Mouse (Mus musculus): ENCODE data around the gene Rexo5. TPM values are rescaled to one million over a fixed set of nuclear protein-coding genes. Genes with fewer than 3 reads are reported as not detected.

Gene Rexo5
- polyA plus RNA-seq, 1 experiment from 2014 or later = 9.2 TPM

GRCm38 (mm10) chr7:119789024-119789423 is 4.8 kb upstream of the Rexo5 start:
- TF ChIP-seq EP300 (IDR thresholded peaks at IDR 0.05) = no peak
- TF ChIP-seq CTCF (IDR thresholded peaks at IDR 0.05) = no peak
- WGBS = 87% methylated on average over 3 of the region's 3 CpGs
- H3K4me2 ChIP-seq (replicated peaks; ENCODE audit: low read depth, low read length) = no peak overlapping the region

GRCm38 (mm10) chr7:119794251-119794638 is 439 bp downstream of the Rexo5 start:
- Histone ChIP-seq H3K4me2 (replicated peaks; ENCODE audit: low read depth, low read length) (peak overlapping the region; percentile 91), H3K36me3 (ENCODE audit: insufficient read depth, low read length) (no peaks in the 10 kb centered on the region), H3K9ac (replicated peaks; ENCODE audit: low read depth) (peak overlapping the region; percentile 53), H3K4me1 (ENCODE audit: insufficient read depth, low read depth, low read length) (no peaks in the 10 kb centered on the region), H3K4me3 (ENCODE audit: low read depth, low read length) (peak overlapping the region; percentile 73), H3K9me3 (ENCODE audit: low read length) (no peaks in the 10 kb centered on the region), H3K27ac (ENCODE audit: low read length) (peak overlapping the region; percentile 68), H3K27me3 (replicated peaks; ENCODE audit: insufficient read depth, low read length) (no peaks in the 10 kb centered on the region)
- peak; percentile 68; the same call in 1 of the 2 replicates for ATAC-seq
- DNase-seq (ENCODE audit: low spot score) = no peak
- 0% methylated on average over 21 of the region's 21 CpGs for WGBS
- no peak for TF ChIP-seq EP300 (IDR thresholded peaks at IDR 0.05)
- TF ChIP-seq CTCF (IDR thresholded peaks at IDR 0.05) = no peak

More at GRCm38 (mm10) chr7:119789024-119789423, 4.8 kb upstream of the Rexo5 start:
- Histone ChIP-seq H3K4me1 (ENCODE audit: insufficient read depth, low read depth, low read length) (no peaks in the 10 kb centered on the region), H3K9me3 (ENCODE audit: low read length) (no peaks in the 10 kb centered on the region), H3K36me3 (ENCODE audit: insufficient read depth, low read length) (peaks cover 19% of the 10 kb centered on the region; the same call in 1 of the 2 replicates), H3K27ac (ENCODE audit: low read length) (no peak overlapping the region), H3K27me3 (replicated peaks; ENCODE audit: insufficient read depth, low read length) (no peaks in the 10 kb centered on the region), H3K4me3 (ENCODE audit: low read depth, low read length) (no peak overlapping the region), H3K9ac (replicated peaks; ENCODE audit: low read depth) (no peak overlapping the region)
- no peak for ATAC-seq
- no peak for DNase-seq (ENCODE audit: low spot score)

- TF ChIP-seq CTCF (IDR thresholded peaks at IDR 0.05) = no peak
- TF ChIP-seq EP300 (IDR thresholded peaks at IDR 0.05) = no peak
- peak overlapping the region; percentile 27 for H3K4me2 ChIP-seq (replicated peaks; ENCODE audit: low read depth, low read length)
- DNase-seq (ENCODE audit: low spot score) = no peak
- H3K4me3 ChIP-seq (ENCODE audit: low read depth, low read length) = no peak overlapping the region
- no peak overlapping the region for H3K9ac ChIP-seq (replicated peaks; ENCODE audit: low read depth)
- H3K27me3 ChIP-seq (replicated peaks; ENCODE audit: insufficient read depth, low read length) = no peaks in the 10 kb centered on the region
- H3K27ac ChIP-seq (ENCODE audit: low read length) = no peak overlapping the region
- H3K9me3 ChIP-seq (ENCODE audit: low read length) = no peaks in the 10 kb centered on the region
- ATAC-seq = no peak
- no peaks in the 10 kb centered on the region for H3K36me3 ChIP-seq (ENCODE audit: insufficient read depth, low read length)
- no peaks in the 10 kb centered on the region for H3K4me1 ChIP-seq (ENCODE audit: insufficient read depth, low read depth, low read length)
Observed at GRCm38 (mm10) chr7:119795311-119795710, 1.5 kb downstream of the Rexo5 start.

- no peaks in the 10 kb centered on the region for H3K9me3 ChIP-seq (ENCODE audit: low read length)
- no peak for TF ChIP-seq EP300 (IDR thresholded peaks at IDR 0.05)
- TF ChIP-seq CTCF (IDR thresholded peaks at IDR 0.05) = peak; percentile 42
- H3K9ac ChIP-seq (replicated peaks; ENCODE audit: low read depth) = no peak overlapping the region
- no peaks in the 10 kb centered on the region for H3K36me3 ChIP-seq (ENCODE audit: insufficient read depth, low read length)
- no peaks in the 10 kb centered on the region for H3K4me1 ChIP-seq (ENCODE audit: insufficient read depth, low read depth, low read length)
- ATAC-seq = no peak
- 90% methylated on average over 3 of the region's 3 CpGs for WGBS
- no peak overlapping the region for H3K4me2 ChIP-seq (replicated peaks; ENCODE audit: low read depth, low read length)
- no peak overlapping the region for H3K4me3 ChIP-seq (ENCODE audit: low read depth, low read length)
- no peak for DNase-seq (ENCODE audit: low spot score)
- no peaks in the 10 kb centered on the region for H3K27me3 ChIP-seq (replicated peaks; ENCODE audit: insufficient read depth, low read length)
- no peak overlapping the region for H3K27ac ChIP-seq (ENCODE audit: low read length)
Observed at GRCm38 (mm10) chr7:119800488-119800887, 6.7 kb downstream of the Rexo5 start.

GRCm38 (mm10) chr7:119800991-119801390 is 7.2 kb downstream of the Rexo5 start:
- TF ChIP-seq CTCF (IDR thresholded peaks at IDR 0.05) (no peak), EP300 (IDR thresholded peaks at IDR 0.05) (no peak)
- no peak overlapping the region for H3K4me3 ChIP-seq (ENCODE audit: low read depth, low read length)
- no peak overlapping the region for H3K4me2 ChIP-seq (replicated peaks; ENCODE audit: low read depth, low read length)
- no peak for ATAC-seq
- no peak overlapping the region for H3K27ac ChIP-seq (ENCODE audit: low read length)
- H3K9ac ChIP-seq (replicated peaks; ENCODE audit: low read depth) = no peak overlapping the region
- no peaks in the 10 kb centered on the region for H3K27me3 ChIP-seq (replicated peaks; ENCODE audit: insufficient read depth, low read length)
- no peaks in the 10 kb centered on the region for H3K4me1 ChIP-seq (ENCODE audit: insufficient read depth, low read depth, low read length)
- no peaks in the 10 kb centered on the region for H3K36me3 ChIP-seq (ENCODE audit: insufficient read depth, low read length)
- WGBS = 72% methylated on average over 3 of the region's 3 CpGs
- no peak for DNase-seq (ENCODE audit: low spot score)
- no peaks in the 10 kb centered on the region for H3K9me3 ChIP-seq (ENCODE audit: low read length)

- no peak overlapping the region for H3K4me3 ChIP-seq (ENCODE audit: low read depth, low read length)
- DNase-seq (ENCODE audit: low spot score) (no peak), ATAC-seq (no peak)
- no peak overlapping the region for H3K9ac ChIP-seq (replicated peaks; ENCODE audit: low read depth)
- H3K4me1 ChIP-seq (ENCODE audit: insufficient read depth, low read depth, low read length) = no peaks in the 10 kb centered on the region
- H3K4me2 ChIP-seq (replicated peaks; ENCODE audit: low read depth, low read length) = no peak overlapping the region
- H3K27ac ChIP-seq (ENCODE audit: low read length) = no peak overlapping the region
- no peaks in the 10 kb centered on the region for H3K36me3 ChIP-seq (ENCODE audit: insufficient read depth, low read length)
- no peaks in the 10 kb centered on the region for H3K9me3 ChIP-seq (ENCODE audit: low read length)
- H3K27me3 ChIP-seq (replicated peaks; ENCODE audit: insufficient read depth, low read length) = no peaks in the 10 kb centered on the region
- 90% methylated on average over 5 of the region's 5 CpGs for WGBS
- no peak for TF ChIP-seq CTCF (IDR thresholded peaks at IDR 0.05)
- no peak for TF ChIP-seq EP300 (IDR thresholded peaks at IDR 0.05)
Observed at GRCm38 (mm10) chr7:119807396-119807795, 13.6 kb downstream of the Rexo5 start.

GRCm38 (mm10) chr7:119808723-119809122 is 14.9 kb downstream of the Rexo5 start:
- no peaks in the 10 kb centered on the region for H3K27me3 ChIP-seq (replicated peaks; ENCODE audit: insufficient read depth, low read length)
- no peaks in the 10 kb centered on the region for H3K36me3 ChIP-seq (ENCODE audit: insufficient read depth, low read length)
- DNase-seq (ENCODE audit: low spot score) (no peak), ATAC-seq (no peak)
- no peak overlapping the region for H3K9ac ChIP-seq (replicated peaks; ENCODE audit: low read depth)
- no peaks in the 10 kb centered on the region for H3K4me1 ChIP-seq (ENCODE audit: insufficient read depth, low read depth, low read length)
- H3K27ac ChIP-seq (ENCODE audit: low read length) = no peak overlapping the region
- 93% methylated on average over 3 of the region's 3 CpGs for WGBS
- H3K4me2 ChIP-seq (replicated peaks; ENCODE audit: low read depth, low read length) = no peak overlapping the region
- TF ChIP-seq EP300 (IDR thresholded peaks at IDR 0.05) (no peak), CTCF (IDR thresholded peaks at IDR 0.05) (no peak)
- no peaks in the 10 kb centered on the region for H3K9me3 ChIP-seq (ENCODE audit: low read length)
- no peak overlapping the region for H3K4me3 ChIP-seq (ENCODE audit: low read depth, low read length)

All from lung, postnatal 0 days (tissue).